Mouse (Mus musculus): ENCODE results near the gene Klhdc8a. TPM values are rescaled to one million over a fixed set of nuclear protein-coding genes. Genes with fewer than 3 reads are reported as not detected.

Klhdc8a gene
- total RNA-seq, 1 experiment from 2014 or later, result 64.1 TPM

GRCm38 (mm10) chr1:132290921-132291675, 7.3 kb upstream of the Klhdc8a start:
- peak; percentile 21 for DNase-seq

GRCm38 (mm10) chr1:132291706-132292105, 6.7 kb upstream of the Klhdc8a start:
- no peak for DNase-seq

- peak; percentile 71 for DNase-seq
These were observed 5.9 kb upstream of the Klhdc8a start for GRCm38 (mm10) chr1:132292318-132293129.

DNA sequence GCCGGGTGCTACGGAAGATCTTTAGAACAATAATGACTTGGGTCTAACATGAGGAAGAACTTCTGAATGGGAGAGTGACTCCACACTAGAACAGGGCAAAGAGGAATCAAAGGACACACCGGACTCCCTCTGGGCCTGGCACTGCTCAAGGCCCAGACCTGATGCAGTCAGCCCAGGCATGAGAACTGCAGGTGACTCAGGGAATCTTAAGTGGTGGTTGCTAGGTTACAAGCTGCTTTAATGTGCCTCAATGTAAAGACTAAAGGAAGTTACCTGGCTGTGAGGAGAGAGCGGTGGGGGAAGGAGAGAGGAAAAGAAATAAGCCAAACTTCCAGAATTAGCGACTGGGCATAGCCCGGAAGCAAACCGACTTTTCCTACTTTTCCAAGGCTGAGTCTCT, 2.9 kb upstream of the Klhdc8a start:
- DNase-seq, result no peak

DNA sequence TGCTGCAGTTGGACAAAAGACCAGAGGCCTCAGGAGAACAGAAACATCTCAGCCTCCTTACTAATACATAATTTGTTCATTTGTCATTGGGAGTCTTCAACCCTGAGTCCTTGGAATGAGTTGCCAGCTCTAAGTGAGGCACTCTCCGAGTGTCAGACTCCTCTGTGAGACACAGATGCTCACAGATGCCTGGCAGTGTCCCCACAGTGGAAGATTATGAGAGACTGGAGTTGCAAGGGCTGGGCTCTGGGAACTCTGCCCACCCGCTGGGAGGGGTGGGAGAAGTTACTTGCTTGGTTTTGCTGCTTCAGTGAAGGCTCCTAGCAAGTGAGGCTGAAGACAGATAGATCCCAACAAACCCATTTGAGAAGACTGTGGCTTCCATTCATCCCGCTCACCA, 2.4 kb upstream of the Klhdc8a start:
- peak; percentile 78 for DNase-seq

- peak; percentile 81 for DNase-seq
These were observed 507 bp downstream of the Klhdc8a start for GRCm38 (mm10) chr1:132298801-132299464.

DNA sequence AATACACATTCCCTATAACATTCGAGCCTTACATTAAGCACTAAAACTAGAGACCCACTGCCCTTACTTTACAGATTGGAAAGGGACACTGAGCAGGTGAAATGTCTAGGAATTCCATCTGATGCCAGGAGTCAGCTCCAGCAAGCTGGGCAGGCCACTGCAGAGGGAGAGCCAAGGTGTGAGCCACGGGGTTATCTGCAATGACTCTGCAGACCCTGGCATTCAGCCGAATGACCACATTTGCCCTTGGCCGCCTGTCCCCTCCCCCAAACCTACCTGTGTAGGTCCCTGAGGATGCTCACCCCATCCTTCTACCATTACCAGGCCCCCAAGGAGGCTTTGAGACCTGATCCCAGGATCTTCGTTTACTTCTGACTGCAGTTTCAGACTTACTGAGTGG, 1.3 kb downstream of the Klhdc8a start:
- DNase-seq, result peak; percentile 68

GRCm38 (mm10) chr1:132301242-132301641, 2.8 kb downstream of the Klhdc8a start:
- DNase-seq, result peak; percentile 33

- DNase-seq, result peak; percentile 63
These were observed 4.0 kb downstream of the Klhdc8a start for GRCm38 (mm10) chr1:132302341-132302866.

GRCm38 (mm10) chr1:132304618-132305214, 6.3 kb downstream of the Klhdc8a start:
- DNase-seq, result peak; percentile 25

DNA sequence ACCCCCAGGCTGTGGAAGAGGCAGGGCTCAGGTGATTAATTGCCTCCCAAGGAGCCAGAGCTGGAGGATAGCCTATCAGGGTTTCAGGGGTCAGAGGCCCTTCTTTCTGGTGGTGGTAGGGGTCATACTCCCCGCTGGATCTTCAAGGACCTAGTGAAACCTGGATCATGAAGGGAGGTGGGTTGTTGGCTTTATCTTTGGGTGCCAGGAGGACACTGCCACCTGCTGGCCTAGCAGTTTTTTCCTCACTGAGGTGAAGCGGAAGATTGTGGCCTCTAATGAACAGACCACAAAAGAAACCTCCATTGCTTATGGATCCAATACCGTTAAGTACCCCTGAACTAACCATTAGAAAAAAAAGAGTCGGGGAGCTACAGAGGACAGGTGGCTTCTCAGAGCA, 7.7 kb downstream of the Klhdc8a start:
- DNase-seq, result peak; percentile 82

DNA sequence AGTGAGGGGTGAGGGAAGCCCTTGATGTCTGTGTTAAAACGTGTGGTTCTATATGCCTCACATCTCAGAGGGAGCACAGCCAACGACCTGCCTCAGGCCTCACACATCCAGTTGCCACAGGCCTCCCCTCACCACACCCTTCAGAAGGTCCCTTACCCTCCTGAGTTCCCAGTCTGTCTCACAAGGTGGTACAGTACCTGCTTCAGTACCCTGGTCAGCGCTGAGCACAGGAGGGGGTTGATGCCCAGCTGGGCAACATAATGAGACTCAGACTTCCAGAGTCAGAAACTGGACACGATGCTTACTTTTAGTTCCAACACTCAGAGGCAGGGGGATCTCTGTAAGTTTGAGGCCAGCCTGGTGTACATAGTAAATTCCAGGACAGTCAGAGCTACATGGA, 8.4 kb downstream of the Klhdc8a start:
- DNase-seq, result no peak

DNA sequence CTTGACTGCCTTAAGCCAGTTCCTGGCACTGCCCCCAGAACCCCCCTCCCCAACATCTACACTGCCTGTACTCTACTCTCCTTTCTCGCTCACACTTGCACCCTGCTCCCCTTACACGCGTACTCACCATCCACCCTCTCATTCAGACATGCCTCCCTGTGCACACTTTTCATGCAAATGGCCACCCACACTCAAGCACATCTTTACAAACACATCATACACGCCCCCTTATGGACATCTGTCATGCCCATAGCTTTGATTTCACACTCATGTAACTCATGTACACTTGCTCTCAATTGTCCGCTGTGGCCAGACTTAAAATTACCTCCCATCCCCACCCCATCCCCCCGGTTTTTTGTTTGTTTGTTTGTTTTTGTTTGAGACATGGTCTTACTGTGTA, 9.5 kb downstream of the Klhdc8a start:
- no peak for DNase-seq

DNA sequence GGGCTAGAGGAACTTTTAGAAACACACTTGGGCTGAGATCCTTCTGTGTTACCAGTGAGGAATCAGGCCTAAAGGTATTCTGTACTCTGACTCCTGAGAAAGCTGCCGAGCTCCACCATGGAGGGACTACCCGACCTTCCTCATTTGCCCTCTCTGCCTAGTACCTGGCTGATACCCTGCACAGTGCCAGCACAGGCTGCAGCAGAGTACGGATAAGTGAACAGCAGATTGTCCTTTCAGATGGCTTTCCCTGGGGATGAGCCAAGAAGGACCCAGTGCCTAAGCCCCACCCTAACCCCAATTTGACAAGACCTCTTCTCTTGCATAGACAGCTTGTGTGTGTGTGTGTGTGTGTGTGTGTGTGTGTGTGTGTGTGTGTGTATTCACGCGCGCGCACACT, 10.2 kb downstream of the Klhdc8a start:
- no peak for DNase-seq

DNA sequence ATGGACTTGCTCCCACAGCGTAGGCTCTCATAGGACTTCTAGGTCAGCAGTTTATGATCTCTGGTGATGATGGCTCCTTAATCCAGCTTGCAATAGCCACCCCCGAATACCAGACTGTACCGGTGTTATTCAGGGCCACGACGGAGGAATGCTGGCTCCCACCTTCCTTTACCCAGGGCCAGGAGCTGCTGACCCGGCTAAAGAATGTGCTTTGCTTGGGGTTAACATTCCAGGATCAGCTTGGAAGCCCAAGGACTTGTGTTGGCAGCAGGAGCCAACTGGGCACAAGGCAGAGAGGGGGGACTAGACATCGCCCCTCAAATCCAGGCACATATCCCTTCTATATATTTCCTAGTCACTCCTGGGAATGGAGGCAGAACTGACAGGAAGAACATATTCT, 12.3 kb downstream of the Klhdc8a start:
- DNase-seq, result no peak

DNA sequence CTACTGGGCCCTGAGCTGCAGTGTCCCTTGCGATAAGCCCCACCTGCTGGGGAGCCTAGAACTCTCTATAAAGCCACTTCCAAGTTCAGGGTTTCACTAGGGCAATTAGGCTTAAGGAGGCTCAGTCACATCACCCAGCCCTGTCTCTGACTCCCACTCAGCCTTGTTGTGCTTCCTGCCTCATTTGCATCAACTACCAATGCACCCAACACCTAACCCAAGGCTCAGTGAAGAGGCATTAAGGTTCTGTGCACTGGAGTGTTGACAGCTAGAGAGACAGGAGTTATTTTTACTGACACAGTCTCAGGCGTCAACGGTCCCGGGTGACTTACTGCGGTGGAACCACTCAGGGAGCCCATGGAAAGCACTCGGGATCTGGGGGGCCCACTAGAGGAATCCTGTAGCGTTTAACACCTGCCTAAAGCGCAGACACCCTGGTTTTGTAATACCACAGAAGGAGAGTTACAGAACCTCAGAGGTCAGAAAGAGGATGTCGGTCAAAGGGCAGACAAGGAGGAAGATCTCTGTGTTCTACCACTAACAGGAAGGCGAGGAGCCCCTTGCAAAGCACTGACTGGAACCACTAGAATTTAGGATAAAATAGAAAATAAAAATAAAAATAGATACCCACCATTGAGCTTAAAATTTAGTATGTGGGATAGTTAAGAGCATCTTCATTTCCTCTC, 12.9 kb downstream of the Klhdc8a start:
- no peak for DNase-seq

DNA sequence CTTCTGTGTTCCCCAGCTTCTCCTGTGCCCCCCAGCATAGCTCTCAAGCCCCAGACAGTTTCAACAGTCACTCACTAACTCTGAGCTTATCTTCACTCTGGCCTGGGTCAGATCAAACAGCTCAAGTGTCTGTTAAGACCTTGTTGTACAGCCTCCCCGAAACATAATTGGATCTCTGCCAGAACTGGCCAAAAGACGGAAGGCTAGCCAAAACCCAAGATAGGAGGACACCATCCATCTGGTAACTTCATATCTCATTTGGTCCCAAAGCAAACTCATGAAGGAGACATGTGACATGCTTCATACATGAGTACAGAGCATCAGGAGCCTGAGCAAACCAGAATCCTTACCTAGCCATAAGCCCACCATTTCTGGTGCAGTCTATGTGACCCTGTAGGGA, 13.6 kb downstream of the Klhdc8a start:
- DNase-seq, result peak; percentile 27

DNA sequence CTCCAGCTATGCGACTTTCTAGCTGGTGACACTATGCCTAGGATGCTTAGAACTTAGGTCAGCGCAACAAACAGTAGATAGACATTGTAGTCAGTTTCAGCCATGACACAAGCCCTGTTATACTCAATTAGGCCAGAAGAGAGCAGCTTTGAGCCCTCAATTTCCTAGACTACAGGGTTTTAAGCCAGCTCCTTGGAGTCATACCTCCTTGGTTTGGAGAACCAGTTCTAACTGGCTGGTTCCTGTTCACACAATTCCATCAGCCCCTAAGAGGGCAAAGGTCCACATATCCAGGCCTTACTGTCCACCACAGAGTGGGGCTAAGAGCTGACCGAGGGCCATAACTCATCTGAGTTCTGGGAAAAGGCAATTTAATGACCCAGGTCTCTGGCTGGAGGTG, 14.3 kb downstream of the Klhdc8a start:
- DNase-seq, result peak; percentile 66

DNA sequence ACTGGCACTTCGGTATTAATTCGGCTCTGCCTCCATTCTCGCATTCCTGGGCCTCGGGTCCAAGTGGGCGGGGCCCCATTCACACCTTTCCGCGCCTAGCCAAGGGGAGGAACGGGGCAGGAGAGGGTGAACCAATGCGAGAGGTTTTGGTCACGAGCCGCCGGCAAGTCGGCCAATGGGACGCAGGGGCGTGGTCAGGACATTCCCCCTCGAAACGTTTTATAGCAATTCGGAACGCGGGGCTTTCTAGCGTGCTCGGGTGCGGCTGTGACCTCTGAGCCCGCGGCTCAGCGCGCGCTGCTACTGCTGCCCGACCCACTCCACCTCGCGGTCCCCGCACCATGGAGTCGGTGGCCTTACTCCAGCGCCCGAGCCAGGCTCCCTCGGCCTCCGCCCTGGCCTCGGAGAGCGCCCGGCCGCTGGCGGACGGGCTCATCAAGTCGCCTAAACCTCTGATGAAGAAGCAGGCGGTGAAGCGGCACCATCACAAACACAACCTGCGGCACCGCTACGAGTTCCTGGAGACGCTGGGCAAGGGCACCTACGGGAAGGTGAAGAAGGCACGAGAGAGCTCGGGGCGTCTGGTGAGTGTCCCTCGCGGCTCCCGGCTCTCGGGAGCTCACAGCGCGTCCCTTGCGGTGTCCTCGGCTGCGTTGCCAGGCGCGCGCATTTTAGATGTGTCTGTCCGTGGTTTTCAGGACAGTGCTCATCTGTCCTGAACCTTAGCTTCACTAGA, 17.6 kb downstream of the Klhdc8a start, which contains the start of gene Nuak2:
Gene Nuak2, plus strand, starts transcription at position 238 of the 736 bp plus-strand sequence.
- peak; percentile 93 for DNase-seq

- no peak for DNase-seq
These were observed 18.2 kb downstream of the Klhdc8a start for GRCm38 (mm10) chr1:132316625-132316994.

- peak; percentile 67 for DNase-seq
These were observed 19.0 kb downstream of the Klhdc8a start for GRCm38 (mm10) chr1:132317413-132317812.

Data from adrenal gland, postnatal 14 days (tissue).